Comparison of ENCODE assay signal across 9 mouse cellular contexts in the genomic region with DNA sequence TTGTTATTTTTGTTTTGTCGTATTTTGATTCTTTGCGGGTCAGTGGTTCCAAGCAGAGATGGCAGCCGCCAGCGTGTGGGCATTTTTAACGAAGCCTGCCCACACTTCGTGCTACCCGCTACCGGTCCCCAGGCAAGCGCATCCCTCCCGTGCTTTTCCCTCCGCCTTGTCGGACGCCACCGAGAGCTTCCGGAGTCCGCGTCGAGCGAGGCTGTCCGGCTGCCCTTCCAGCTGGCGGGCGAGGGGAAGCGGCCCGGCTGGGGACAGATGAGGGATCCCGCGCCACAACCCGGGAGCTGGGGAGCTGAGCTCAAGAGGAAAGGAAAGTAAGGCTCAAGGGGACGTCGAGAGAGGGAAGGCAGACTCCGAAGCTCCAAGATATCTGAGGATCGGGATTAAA. TPM values are rescaled to one million over a fixed set of nuclear protein-coding genes. Genes with fewer than 3 reads are reported as not detected.
DNase-seq lines count a peak whose midpoint lies in the region; ATAC-seq and TF ChIP-seq lines count a peak whose summit lies in the region.
"Had no signal": no experiment of that assay in that cellular context is flagged by ENCODE, and none has a peak within 500 bp of the region (broad histone marks: within the 10 kb centered on the region; RNA-seq: fewer than 3 reads in every experiment).

No protein-coding gene starts in this region.

- under 1% methylated on average over 31 of the region's 31 CpGs for WGBS in lung, embryonic 16.5 days
- WGBS in forebrain, embryonic 13.5 days, result 1% methylated on average over 31 of the region's 31 CpGs
- under 1% methylated on average over 31 of the region's 31 CpGs for WGBS in limb, embryonic 14.5 days
- WGBS in stomach, embryonic 14.5 days, result under 1% methylated on average over 31 of the region's 31 CpGs
- 2% methylated on average over 31 of the region's 31 CpGs for WGBS in cerebellum, adult 2 months

- H3K4me1 ChIP-seq in lung, embryonic 16.5 days (replicated peaks; ENCODE audit: control insufficient read depth, insufficient read depth, low read length), result peaks cover 3% of the 10 kb centered on the region; the same call in 1 of the 2 replicates
- no peaks in the 10 kb centered on the region for H3K4me1 ChIP-seq in forebrain, embryonic 13.5 days
- no peaks in the 10 kb centered on the region for H3K4me1 ChIP-seq in limb, embryonic 14.5 days (ENCODE audit: control insufficient read depth, insufficient read depth, low read length)
- H3K4me1 ChIP-seq in stomach, embryonic 14.5 days (ENCODE audit: control insufficient read depth, insufficient read depth, low read length), result peaks cover 2% of the 10 kb centered on the region; the same call in 1 of the 2 replicates
- H3K4me1 ChIP-seq in cerebellum, adult 2 months (ENCODE audit: control insufficient read depth, insufficient read depth, low read length), result no peaks in the 10 kb centered on the region

- no peak overlapping the region for H3K27ac ChIP-seq in lung, embryonic 16.5 days (ENCODE audit: low read length)
- H3K27ac ChIP-seq in forebrain, embryonic 13.5 days, result no peak overlapping the region
- peak overlapping the region; percentile 86 for H3K27ac ChIP-seq in limb, embryonic 14.5 days (replicated peaks; ENCODE audit: low read depth, low read length)
- H3K27ac ChIP-seq in stomach, embryonic 14.5 days (ENCODE audit: low read length), result no peak overlapping the region
- no peak overlapping the region for H3K27ac ChIP-seq in cerebellum, adult 2 months (ENCODE audit: insufficient read depth, low read length)

- H3K9me3 ChIP-seq in lung, embryonic 16.5 days (ENCODE audit: control insufficient read depth, low read length), result no peaks in the 10 kb centered on the region
- H3K9me3 ChIP-seq in forebrain, embryonic 13.5 days (replicated peaks), result no peaks in the 10 kb centered on the region
- no peaks in the 10 kb centered on the region for H3K9me3 ChIP-seq in limb, embryonic 14.5 days (ENCODE audit: control insufficient read depth, low read length)
- H3K9me3 ChIP-seq in stomach, embryonic 14.5 days (ENCODE audit: control insufficient read depth, low read depth, low read length), result no peaks in the 10 kb centered on the region

- no peaks in the 10 kb centered on the region for H3K36me3 ChIP-seq in lung, embryonic 16.5 days (ENCODE audit: control insufficient read depth, insufficient read depth, low read length)
- no peaks in the 10 kb centered on the region for H3K36me3 ChIP-seq in forebrain, embryonic 13.5 days (ENCODE audit: poor library complexity, severe bottlenecking)
- 0 out of 2 replicates have a peak, but pooled peaks cover 2% of the 10 kb centered on the region for H3K36me3 ChIP-seq in limb, embryonic 14.5 days (ENCODE audit: control insufficient read depth, insufficient read depth, low read length)
- H3K36me3 ChIP-seq in stomach, embryonic 14.5 days (ENCODE audit: control insufficient read depth, insufficient read depth, low read length), result no peaks in the 10 kb centered on the region

- peaks cover 64% of the 10 kb centered on the region for H3K27me3 ChIP-seq in lung, embryonic 16.5 days (ENCODE audit: control insufficient read depth, insufficient read depth, low read depth, low read length)
- peaks cover 85% of the 10 kb centered on the region for H3K27me3 ChIP-seq in forebrain, embryonic 13.5 days
- H3K27me3 ChIP-seq in limb, embryonic 14.5 days (ENCODE audit: control insufficient read depth, insufficient read depth, low read length), result peaks cover 55% of the 10 kb centered on the region
- peaks cover 47% of the 10 kb centered on the region for H3K27me3 ChIP-seq in stomach, embryonic 14.5 days (ENCODE audit: control insufficient read depth, insufficient read depth, low read length)
- H3K27me3 ChIP-seq in cerebellum, adult 2 months (ENCODE audit: control insufficient read depth, insufficient read depth, low read length), result peaks cover 6% of the 10 kb centered on the region; the same call in 1 of the 2 replicates

- no peak for TF ChIP-seq POLR2A in limb, embryonic 14.5 days (IDR thresholded peaks at IDR 0.05; ENCODE audit: borderline replicate concordance, extremely low read depth, insufficient read depth, insufficient read length)
- TF ChIP-seq POLR2A in cerebellum, adult 2 months (IDR thresholded peaks at IDR 0.05; ENCODE audit: borderline replicate concordance, insufficient read depth, low read length), result no peak

- H3K4me2 ChIP-seq in lung, embryonic 16.5 days (ENCODE audit: low read depth, low read length), result peak overlapping the region; percentile 41
- H3K4me2 ChIP-seq in forebrain, embryonic 13.5 days, result peak overlapping the region; percentile 33
- peak overlapping the region; percentile 51 for H3K4me2 ChIP-seq in limb, embryonic 14.5 days (replicated peaks; ENCODE audit: low read depth, low read length, severe bottlenecking)
- peak overlapping the region; percentile 29 for H3K4me2 ChIP-seq in stomach, embryonic 14.5 days (replicated peaks; ENCODE audit: low read depth, low read length)

- peak overlapping the region; percentile 27 for H3K4me3 ChIP-seq in lung, embryonic 16.5 days (ENCODE audit: low read length)
- H3K4me3 ChIP-seq in forebrain, embryonic 13.5 days, result peak overlapping the region; percentile 12
- H3K4me3 ChIP-seq in limb, embryonic 14.5 days (replicated peaks; ENCODE audit: low read length), result peak overlapping the region; percentile 45
- H3K4me3 ChIP-seq in stomach, embryonic 14.5 days (ENCODE audit: low read depth, low read length), result peak overlapping the region; percentile 7
- no peak overlapping the region for H3K4me3 ChIP-seq in cerebellum, adult 2 months (replicated peaks; ENCODE audit: insufficient read depth, low read depth, low read length)

- TF ChIP-seq CTCF in cerebellum, adult 2 months (IDR thresholded peaks at IDR 0.05; ENCODE audit: borderline replicate concordance, insufficient read depth, low read depth, low read length), result no peak

- ATAC-seq in lung, embryonic 16.5 days (ENCODE audit: low read depth), result no peak
- peak; percentile 27; the same call in 1 of the 2 replicates for ATAC-seq in forebrain, embryonic 13.5 days
- ATAC-seq in limb, embryonic 14.5 days (ENCODE audit: low FRiP score, low read depth), result no peak
- ATAC-seq in stomach, embryonic 14.5 days (ENCODE audit: insufficient number of reproducible peaks, insufficient read depth, low FRiP score, low read depth), result no peak

- H3K9ac ChIP-seq in lung, embryonic 16.5 days (ENCODE audit: low read length), result no peak overlapping the region
- H3K9ac ChIP-seq in forebrain, embryonic 13.5 days, result no peak overlapping the region
- H3K9ac ChIP-seq in limb, embryonic 14.5 days (ENCODE audit: low read depth, low read length, severe bottlenecking), result peak overlapping the region; percentile 84
- H3K9ac ChIP-seq in stomach, embryonic 14.5 days (replicated peaks; ENCODE audit: low read depth, low read length), result no peak overlapping the region

- no peak for DNase-seq in lung, adult 18-20 months
- no peak for DNase-seq in limb, embryonic 14.5 days (ENCODE audit: low spot score)
- DNase-seq in cerebellum, adult 2 months, result no peak
- DNase-seq in B cell, adult 2 months, result no peak
- DNase-seq in lung, postnatal 36 days, result no peak
- DNase-seq: adrenal gland, postnatal 25 days had no signal

RNA-seq across cellular contexts. Expression of gene Tfap2b, which starts 1.1 kb away (rescaled TPM):
- 0.13 and 0.19 TPM in 2 replicates for polyA plus RNA-seq in lung, embryonic 16.5 days (2015; fragmentation: Nextera tagmentation; extraction: Ambion mirVana)
- polyA plus RNA-seq in forebrain, embryonic 13.5 days (2015; fragmentation: Nextera tagmentation; extraction: Ambion mirVana), result 3.2 and 4.3 TPM in 2 replicates
- 43.2 and 64.9 TPM in 2 replicates for polyA plus RNA-seq in limb, embryonic 14.5 days (2012; rRNA removed)
- 42.4 and 52.7 TPM in 2 replicates for polyA plus RNA-seq in limb, embryonic 14.5 days (2014; fragmentation: Nextera tagmentation; extraction: Ambion mirVana)
- 0.23 TPM in 1 of 2 replicates, not detected in the other for polyA plus RNA-seq in stomach, embryonic 14.5 days (2014; fragmentation: Nextera tagmentation; extraction: Ambion mirVana)
- 17.9 and 24.4 TPM in 2 replicates for polyA plus RNA-seq in cerebellum, adult 2 months (2012; rRNA removed)
